Mouse (Mus musculus): Measurements from ENCODE around the gene Celf2. TPM values are rescaled to one million over a fixed set of nuclear protein-coding genes. Genes with fewer than 3 reads are reported as not detected.
"Not testable (repeated sequence)": the region's sequence is repeated elsewhere in the genome, so short reads cannot be mapped to it uniquely, and the experiment has no call there.

Gene Celf2
- total RNA-seq, 1 experiment from 2014 or later, result 180 TPM

- ATAC-seq (replicated peaks in 1 of 2; ENCODE audit: insufficient read depth in 1 of 2, low FRiP score in 2 of 2, low TSS enrichment in 1 of 2, low read depth in 1 of 2, poor library complexity in 2 of 2, severe bottlenecking in 2 of 2), result no peak
Observed at GRCm38 (mm10) chr2:7311776-7312175, 197.6 kb downstream of the Celf2 start.

GRCm38 (mm10) chr2:7310840-7311182 is 198.6 kb downstream of the Celf2 start:
- no peak for ATAC-seq (replicated peaks in 1 of 2; ENCODE audit: insufficient read depth in 1 of 2, low FRiP score in 2 of 2, low TSS enrichment in 1 of 2, low read depth in 1 of 2, poor library complexity in 2 of 2, severe bottlenecking in 2 of 2)

- no peak for ATAC-seq (replicated peaks in 1 of 2; ENCODE audit: insufficient read depth in 1 of 2, low FRiP score in 2 of 2, low TSS enrichment in 1 of 2, low read depth in 1 of 2, poor library complexity in 2 of 2, severe bottlenecking in 2 of 2)
Observed at GRCm38 (mm10) chr2:7310129-7310839, 199.1 kb downstream of the Celf2 start.

GRCm38 (mm10) chr2:7309324-7309723 is 200.0 kb downstream of the Celf2 start:
- ATAC-seq (replicated peaks in 1 of 2; ENCODE audit: insufficient read depth in 1 of 2, low FRiP score in 2 of 2, low TSS enrichment in 1 of 2, low read depth in 1 of 2, poor library complexity in 2 of 2, severe bottlenecking in 2 of 2), result no peak

GRCm38 (mm10) chr2:7308731-7309130 is 200.6 kb downstream of the Celf2 start:
- no peak for ATAC-seq (replicated peaks in 1 of 2; ENCODE audit: insufficient read depth in 1 of 2, low FRiP score in 2 of 2, low TSS enrichment in 1 of 2, low read depth in 1 of 2, poor library complexity in 2 of 2, severe bottlenecking in 2 of 2)

GRCm38 (mm10) chr2:7287434-7287833 is 221.9 kb downstream of the Celf2 start:
- ATAC-seq (replicated peaks in 1 of 2; ENCODE audit: insufficient read depth in 1 of 2, low FRiP score in 2 of 2, low TSS enrichment in 1 of 2, low read depth in 1 of 2, poor library complexity in 2 of 2, severe bottlenecking in 2 of 2), result no peak

- no peak for ATAC-seq (replicated peaks in 1 of 2; ENCODE audit: insufficient read depth in 1 of 2, low FRiP score in 2 of 2, low TSS enrichment in 1 of 2, low read depth in 1 of 2, poor library complexity in 2 of 2, severe bottlenecking in 2 of 2)
Observed at GRCm38 (mm10) chr2:7273214-7273613, 236.1 kb downstream of the Celf2 start.

GRCm38 (mm10) chr2:7270051-7270450 is 239.3 kb downstream of the Celf2 start:
- ATAC-seq (replicated peaks in 1 of 2; ENCODE audit: insufficient read depth in 1 of 2, low FRiP score in 2 of 2, low TSS enrichment in 1 of 2, low read depth in 1 of 2, poor library complexity in 2 of 2, severe bottlenecking in 2 of 2), result peak; percentile 29 to 49; a peak in 3 of 4 replicates

- no peak for ATAC-seq (replicated peaks in 1 of 2; ENCODE audit: insufficient read depth in 1 of 2, low FRiP score in 2 of 2, low TSS enrichment in 1 of 2, low read depth in 1 of 2, poor library complexity in 2 of 2, severe bottlenecking in 2 of 2)
Observed at GRCm38 (mm10) chr2:7267166-7267565, 242.2 kb downstream of the Celf2 start.

- not testable (repeated sequence) for ATAC-seq (replicated peaks in 1 of 2; ENCODE audit: insufficient read depth in 1 of 2, low FRiP score in 2 of 2, low TSS enrichment in 1 of 2, low read depth in 1 of 2, poor library complexity in 2 of 2, severe bottlenecking in 2 of 2)
Observed at GRCm38 (mm10) chr2:7262668-7263067, 246.7 kb downstream of the Celf2 start.

GRCm38 (mm10) chr2:7260186-7260585 is 249.2 kb downstream of the Celf2 start:
- no peak for ATAC-seq (replicated peaks in 1 of 2; ENCODE audit: insufficient read depth in 1 of 2, low FRiP score in 2 of 2, low TSS enrichment in 1 of 2, low read depth in 1 of 2, poor library complexity in 2 of 2, severe bottlenecking in 2 of 2)

- no peak for ATAC-seq (replicated peaks in 1 of 2; ENCODE audit: insufficient read depth in 1 of 2, low FRiP score in 2 of 2, low TSS enrichment in 1 of 2, low read depth in 1 of 2, poor library complexity in 2 of 2, severe bottlenecking in 2 of 2)
Observed at GRCm38 (mm10) chr2:7259616-7260015, 249.7 kb downstream of the Celf2 start.

GRCm38 (mm10) chr2:7256023-7256422 is 253.3 kb downstream of the Celf2 start:
- no peak for ATAC-seq (replicated peaks in 1 of 2; ENCODE audit: insufficient read depth in 1 of 2, low FRiP score in 2 of 2, low TSS enrichment in 1 of 2, low read depth in 1 of 2, poor library complexity in 2 of 2, severe bottlenecking in 2 of 2)

GRCm38 (mm10) chr2:7255386-7255785 is 254.0 kb downstream of the Celf2 start:
- ATAC-seq (replicated peaks in 1 of 2; ENCODE audit: insufficient read depth in 1 of 2, low FRiP score in 2 of 2, low TSS enrichment in 1 of 2, low read depth in 1 of 2, poor library complexity in 2 of 2, severe bottlenecking in 2 of 2), result no peak

GRCm38 (mm10) chr2:7250314-7250713 is 259.0 kb downstream of the Celf2 start:
- ATAC-seq (replicated peaks in 1 of 2; ENCODE audit: insufficient read depth in 1 of 2, low FRiP score in 2 of 2, low TSS enrichment in 1 of 2, low read depth in 1 of 2, poor library complexity in 2 of 2, severe bottlenecking in 2 of 2), result no peak

GRCm38 (mm10) chr2:7249002-7249401 is 260.4 kb downstream of the Celf2 start:
- ATAC-seq (replicated peaks in 1 of 2; ENCODE audit: insufficient read depth in 1 of 2, low FRiP score in 2 of 2, low TSS enrichment in 1 of 2, low read depth in 1 of 2, poor library complexity in 2 of 2, severe bottlenecking in 2 of 2), result no peak

GRCm38 (mm10) chr2:7245958-7246774 is 263.2 kb downstream of the Celf2 start:
- ATAC-seq (replicated peaks in 1 of 2; ENCODE audit: insufficient read depth in 1 of 2, low FRiP score in 2 of 2, low TSS enrichment in 1 of 2, low read depth in 1 of 2, poor library complexity in 2 of 2, severe bottlenecking in 2 of 2), result no peak

- ATAC-seq (replicated peaks in 1 of 2; ENCODE audit: insufficient read depth in 1 of 2, low FRiP score in 2 of 2, low TSS enrichment in 1 of 2, low read depth in 1 of 2, poor library complexity in 2 of 2, severe bottlenecking in 2 of 2), result no peak
Observed at GRCm38 (mm10) chr2:7242139-7242538, 267.2 kb downstream of the Celf2 start.

GRCm38 (mm10) chr2:7241523-7241941 is 267.8 kb downstream of the Celf2 start:
- no peak for ATAC-seq (replicated peaks in 1 of 2; ENCODE audit: insufficient read depth in 1 of 2, low FRiP score in 2 of 2, low TSS enrichment in 1 of 2, low read depth in 1 of 2, poor library complexity in 2 of 2, severe bottlenecking in 2 of 2)
